Mouse (Mus musculus) CD8-positive naive resting alpha-beta T cell, adult 2 months (primary cell): ENCODE data around the gene Col4a1.
A peak's percentile ranks its signal among the peaks of the same experiment; 100 is the strongest.

Experiments used
- DNase-seq, 2 experiments: peaks; one replicate each; pipeline ENCODE4 v3.0.0; 2022; ENCODE audit warnings: low read depth in 2 of 2, low spot score in 2 of 2

Gene Col4a1

DNA sequence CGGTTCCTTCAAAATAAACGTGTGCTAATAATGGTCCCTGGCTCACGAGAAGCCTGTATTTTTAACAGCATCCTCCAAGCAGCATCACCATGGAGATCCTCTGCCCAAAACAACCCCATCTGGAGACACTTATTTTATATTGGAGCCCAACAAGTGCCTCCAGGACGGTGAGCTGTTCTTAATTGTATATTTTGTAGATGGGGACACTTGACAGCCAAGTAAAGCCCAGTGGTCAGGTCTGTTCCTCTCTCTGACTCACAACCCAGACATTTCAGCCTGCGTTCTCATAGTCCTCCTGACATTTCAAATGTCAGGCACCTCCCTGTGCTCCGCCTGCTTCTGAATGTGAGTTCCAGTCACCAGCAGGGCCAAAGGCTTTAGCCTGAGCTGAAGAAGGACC is 43.9 kb downstream of the Col4a1 start:
- DNase-seq = no peak

DNA sequence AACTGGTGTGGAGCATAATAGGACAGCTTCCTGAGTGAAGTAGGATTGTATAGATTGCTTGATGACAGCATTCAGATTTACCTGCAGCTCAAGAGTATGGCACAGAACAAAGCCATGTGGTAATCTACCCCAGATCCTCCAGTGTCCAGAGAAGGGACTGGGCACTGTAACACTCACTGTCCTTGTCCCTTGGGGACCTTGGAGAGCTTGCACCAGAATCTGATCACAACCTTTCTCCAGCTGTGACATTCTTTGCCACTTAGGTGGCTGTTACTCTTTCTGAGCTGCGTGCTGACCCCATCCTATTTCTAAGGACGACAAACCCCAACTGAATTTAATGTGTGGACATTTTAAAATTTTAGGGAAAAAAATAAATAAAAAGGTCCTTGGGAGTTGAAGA is 46.2 kb downstream of the Col4a1 start:
- no peak for DNase-seq

DNA sequence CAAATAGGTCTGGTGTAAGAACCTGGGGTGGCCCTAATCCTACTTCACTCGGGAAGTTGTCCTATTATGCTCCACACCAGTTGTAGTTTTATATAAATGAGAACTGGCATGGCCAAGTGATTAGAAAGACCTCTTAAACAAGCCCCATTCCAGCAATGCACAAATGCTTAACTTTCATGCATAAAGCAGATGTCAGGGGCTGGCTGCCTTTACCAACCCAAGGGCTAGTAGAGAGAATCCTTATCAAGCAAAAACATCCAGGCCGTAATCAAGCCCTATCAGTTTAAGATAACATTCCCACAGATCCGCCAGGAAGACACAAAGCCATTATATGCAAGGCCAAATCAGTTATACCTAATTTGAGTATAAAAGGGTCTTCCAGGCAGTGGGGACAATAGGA is 46.7 kb downstream of the Col4a1 start:
- DNase-seq = no peak

DNA sequence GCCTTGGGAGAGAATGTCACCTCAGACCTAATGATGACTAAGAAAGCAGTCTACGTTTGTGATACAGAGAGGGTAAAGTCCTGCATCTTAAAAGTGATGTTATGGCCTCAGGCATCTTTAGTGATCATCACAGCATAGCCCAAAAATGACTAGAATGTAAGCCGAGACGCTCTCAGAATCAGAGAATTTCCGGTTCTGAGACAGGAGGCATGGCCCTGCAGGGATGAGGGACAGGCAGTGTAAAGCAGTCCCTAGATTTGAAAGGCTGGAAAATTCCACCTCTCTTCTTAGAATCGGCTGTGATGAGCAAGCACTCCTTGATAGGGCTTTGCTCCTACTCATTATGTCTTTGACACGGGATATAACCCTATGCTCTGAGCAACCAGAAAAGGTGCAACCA is 48.8 kb downstream of the Col4a1 start:
- DNase-seq = no peak

DNA sequence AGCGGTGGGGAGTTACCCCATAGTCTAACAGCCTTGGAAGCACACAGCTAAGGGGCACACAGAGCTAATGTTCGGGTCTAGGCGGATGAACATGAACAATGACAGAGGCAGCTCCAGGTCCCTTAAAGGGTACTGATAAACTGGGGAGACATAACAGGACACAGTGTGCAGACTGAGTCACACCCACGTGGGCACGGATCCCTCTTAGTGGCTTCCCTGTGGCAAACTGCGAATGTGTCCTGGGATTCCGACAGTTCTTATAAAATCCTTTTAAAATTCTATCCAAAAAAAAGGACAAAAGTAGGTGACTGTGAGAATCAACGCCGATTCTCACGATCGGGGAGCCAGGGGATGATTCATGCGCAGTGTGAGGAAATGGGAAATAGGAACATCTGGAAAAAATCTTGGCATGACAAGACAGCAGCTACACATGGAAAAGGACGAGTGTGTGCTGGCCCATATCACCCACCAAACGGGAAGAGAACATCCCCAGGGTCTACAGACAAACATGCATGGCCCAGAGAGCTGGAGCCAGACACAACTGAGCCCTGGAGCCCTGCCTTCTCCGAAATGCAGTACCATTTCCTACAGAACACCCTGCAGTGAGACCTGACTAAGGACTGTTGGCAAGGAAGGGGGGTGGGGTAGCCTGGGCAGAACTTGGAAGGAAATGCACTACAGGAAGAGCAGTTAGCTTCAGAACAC is 50.4 kb downstream of the Col4a1 start:
- DNase-seq = no peak

DNA sequence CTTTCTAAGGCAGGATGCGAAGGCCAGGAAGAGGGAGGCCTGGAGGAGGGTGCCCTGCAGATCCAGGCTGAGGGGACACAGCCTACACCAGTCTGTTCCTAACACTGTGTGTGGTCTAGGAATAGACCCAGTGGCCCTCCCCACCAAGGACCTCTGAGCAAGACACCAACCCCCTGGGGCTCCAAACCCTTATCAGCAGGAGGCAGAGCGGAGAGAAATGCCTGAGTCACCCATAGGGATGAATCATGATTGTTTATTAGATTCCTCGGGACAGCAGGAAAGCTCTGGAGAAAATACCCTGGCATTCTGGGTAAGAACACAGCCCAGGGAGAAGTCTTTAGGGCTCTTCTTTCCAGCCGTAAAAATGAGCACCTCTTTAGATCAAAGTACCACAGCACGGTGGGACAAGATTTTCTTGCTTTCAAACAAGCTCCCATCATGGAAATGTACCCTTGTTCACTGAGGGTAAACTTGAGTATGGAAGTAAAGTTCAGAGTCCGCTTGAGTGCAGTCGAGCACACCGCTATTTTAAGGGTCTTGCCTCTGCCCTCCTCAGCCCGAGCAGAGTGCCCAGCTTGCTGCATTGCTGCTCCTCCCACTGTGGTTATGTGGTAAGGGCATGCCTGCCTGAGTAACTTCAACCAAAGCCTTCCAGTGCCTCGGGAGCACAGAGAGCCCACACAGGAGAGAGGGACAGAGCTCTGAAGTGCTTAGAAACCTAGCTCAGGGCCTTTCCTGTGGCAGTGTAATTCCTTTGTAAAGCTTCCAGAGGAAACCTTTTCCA is 52.6 kb downstream of the Col4a1 start:
- no peak for DNase-seq

DNA sequence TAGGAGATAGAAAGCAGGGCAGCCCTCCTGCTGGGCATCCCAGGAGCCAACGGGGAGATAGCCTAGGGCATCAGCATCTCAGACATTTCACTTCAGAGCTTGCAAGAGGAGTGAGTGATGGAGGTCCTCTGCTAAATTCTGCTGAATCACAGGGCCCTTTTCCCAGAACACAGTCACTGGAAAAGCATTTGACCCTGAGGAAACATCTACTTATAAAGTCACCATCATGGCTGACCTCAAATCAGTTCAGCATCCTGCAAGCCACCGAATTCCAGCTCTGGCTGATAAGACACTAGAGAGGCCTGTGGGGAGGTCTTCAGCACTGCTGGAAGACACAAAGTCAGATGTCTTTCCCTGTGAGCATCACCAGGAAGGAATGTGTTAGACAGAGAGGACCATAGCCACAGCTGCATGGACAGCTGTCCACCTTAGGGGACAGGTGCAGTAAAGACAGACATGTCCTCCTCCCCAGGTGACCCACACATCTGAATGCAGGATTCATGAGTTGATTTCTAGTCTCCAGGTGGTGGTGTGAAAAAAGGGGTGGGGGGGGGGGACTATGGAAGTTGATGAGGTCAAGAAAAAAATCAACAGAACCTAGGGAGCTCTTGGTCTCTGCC is 54.0 kb downstream of the Col4a1 start:
- DNase-seq = no peak

DNA sequence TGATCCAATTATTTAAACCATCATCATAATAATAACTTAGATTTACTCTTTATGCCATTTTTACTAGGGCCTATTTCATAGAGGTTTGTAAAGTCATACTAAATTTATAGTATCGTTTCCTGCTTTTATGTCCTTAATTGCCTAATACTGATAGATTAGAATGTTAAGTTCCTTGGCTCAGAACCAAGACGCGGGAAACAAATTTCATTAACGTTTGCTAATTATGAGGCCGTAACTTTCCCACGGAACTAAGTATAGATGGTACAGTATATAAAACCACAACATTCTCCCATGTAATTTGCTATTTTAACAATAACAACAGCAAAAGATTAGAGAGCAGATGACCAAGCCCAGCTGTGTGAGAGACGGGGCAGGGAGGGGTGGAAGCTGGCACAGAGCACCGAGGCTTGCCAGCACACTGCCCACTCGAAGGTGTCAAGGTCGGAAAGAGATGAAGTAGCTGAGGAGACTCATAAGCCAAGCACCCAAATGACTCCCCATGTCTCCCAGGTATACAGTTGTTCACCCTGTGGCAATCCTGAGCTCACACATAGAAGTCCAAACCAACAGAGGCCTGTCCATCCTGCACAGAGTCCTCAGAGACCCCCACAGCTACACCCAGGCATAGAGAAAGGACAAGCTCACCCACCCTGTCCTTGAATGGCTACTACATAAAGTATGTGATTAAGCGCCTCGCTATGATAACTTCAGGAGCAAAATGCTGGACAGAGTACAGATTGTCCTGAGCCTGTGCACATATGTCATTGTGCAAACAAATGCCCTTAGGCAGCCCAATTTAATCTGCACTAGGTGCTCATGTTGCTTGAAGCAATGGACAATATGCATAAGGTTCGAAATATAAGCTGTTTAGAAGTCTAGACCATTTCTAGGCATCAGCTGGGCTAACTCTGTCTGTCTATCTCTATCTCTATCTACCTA is 55.3 kb downstream of the Col4a1 start:
- DNase-seq = no peak

DNA sequence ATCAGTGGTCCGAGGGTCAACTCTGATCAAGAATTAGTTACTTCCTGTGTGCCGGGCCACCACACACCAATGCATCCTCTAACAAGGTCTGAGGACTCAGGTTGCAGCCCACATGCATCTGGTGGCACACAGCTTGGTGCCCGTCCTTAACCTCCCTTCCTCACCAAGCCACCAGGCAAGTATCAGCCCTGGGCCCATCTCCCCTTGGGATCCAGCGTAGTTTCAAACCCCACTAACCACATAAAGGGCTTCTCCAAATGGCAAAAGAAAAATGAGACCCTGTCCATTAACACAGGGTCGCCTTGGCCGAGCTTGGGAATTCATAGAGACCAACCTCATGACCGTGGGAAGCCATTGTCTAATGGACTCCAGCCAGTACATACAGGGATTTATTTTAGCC is 56.2 kb downstream of the Col4a1 start:
- no peak for DNase-seq

DNA sequence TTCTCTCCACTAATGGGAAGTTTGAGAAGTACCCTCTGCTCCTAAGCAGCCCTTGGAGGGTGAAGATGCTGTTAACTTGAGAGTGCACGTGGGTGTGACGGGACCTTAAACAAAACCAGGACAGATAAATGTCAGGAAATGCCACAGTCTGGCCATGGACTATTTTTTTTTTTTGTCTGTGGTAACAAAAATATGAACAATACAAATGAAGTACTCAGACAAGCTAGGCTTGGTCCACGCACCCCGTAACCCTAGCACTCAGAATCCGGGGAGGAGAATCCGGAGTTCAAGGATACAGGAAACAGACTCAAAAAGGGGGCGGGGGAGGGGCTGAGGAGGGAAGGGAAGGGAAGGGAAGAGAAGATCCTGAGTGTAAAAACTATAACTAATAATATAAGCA is 56.9 kb downstream of the Col4a1 start:
- no peak for DNase-seq

DNA sequence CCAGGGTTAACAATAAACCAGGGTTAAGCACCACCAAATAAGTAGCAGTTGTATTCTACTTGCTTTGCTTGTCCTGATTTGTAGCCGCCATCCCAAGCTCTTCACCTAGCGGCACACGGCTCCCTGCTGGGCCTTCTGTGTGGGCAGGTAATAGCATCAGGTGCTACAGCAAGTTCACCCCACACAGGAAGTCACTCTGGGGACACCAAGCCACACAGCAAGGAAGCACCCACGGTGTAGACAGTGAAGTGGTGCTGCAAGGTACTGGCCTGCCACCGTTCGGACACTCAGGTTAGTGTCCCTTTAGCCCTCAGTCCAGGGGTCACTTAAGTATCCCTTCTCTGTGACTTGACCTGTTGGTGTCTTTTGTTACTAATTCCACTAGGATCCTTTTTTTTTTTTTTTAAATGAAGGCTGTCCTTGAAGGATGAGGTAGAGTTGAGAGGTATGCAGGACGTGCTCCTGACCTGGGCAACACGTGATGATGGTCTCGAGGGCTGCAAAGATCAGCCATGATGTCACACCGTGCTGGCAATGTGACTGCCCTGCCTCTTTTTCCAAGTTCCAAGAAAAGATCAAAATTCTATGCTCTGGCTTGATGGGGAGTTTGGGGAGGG is 57.6 kb downstream of the Col4a1 start:
- DNase-seq = no peak

DNA sequence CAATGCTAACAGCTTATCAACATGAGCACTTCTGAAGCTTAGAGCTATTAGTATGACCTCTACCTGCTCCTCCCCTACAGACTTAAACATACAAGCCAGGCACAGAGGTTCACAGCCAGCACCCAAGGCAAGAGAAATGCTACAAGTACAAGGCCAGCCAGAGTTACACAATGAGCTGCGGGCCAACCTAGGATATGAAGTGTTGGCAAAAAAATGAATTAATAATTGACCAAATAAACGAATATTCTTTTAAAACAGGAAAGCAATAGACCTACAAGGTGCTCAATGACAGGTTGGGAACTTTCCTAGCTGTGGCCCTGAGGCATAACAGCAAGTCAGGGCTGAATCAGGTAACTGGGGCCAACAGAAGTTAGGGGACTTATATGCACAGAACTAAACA is 58.1 kb downstream of the Col4a1 start:
- no peak for DNase-seq

DNA sequence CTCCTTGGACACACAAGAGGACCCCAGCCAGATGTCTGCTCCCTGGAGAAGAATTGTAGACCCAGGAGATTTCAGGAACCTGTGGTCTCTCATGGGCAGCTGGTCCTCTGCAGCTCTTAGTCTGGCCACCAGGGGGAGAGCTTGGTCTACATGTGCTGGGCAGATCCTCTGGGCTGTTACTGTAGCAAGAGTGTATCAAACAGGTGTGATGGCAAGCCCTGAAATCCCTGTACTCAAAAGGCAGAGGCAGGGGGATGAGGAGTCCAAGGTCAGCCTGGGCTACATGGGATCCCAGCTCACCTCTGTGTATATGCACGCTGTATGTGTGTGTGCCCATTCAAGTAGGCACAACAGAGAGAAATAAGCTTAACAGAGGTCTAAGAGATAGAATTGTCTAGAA is 59.1 kb downstream of the Col4a1 start:
- DNase-seq = peak in 1 of 2 experiments; percentile 23

DNA sequence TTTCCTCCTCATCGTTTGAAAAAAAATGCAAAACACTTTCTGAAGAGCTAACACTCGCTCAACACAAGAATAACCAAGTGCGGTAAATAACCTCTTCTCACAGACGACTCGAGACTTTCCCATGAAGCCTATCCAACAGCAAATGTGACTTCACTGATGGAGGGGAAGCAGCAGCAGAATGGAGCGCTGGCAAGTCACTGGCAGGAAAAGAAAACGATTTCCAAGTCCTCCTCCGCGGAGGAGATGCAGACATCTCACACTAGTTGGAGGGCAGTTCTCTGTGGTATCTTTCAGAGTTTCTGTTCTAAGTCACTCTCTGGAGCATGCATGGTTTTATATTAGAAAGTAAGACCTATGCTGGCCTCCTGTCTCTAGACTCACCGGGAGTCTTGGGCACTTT is 59.6 kb downstream of the Col4a1 start:
- DNase-seq = no peak

DNA sequence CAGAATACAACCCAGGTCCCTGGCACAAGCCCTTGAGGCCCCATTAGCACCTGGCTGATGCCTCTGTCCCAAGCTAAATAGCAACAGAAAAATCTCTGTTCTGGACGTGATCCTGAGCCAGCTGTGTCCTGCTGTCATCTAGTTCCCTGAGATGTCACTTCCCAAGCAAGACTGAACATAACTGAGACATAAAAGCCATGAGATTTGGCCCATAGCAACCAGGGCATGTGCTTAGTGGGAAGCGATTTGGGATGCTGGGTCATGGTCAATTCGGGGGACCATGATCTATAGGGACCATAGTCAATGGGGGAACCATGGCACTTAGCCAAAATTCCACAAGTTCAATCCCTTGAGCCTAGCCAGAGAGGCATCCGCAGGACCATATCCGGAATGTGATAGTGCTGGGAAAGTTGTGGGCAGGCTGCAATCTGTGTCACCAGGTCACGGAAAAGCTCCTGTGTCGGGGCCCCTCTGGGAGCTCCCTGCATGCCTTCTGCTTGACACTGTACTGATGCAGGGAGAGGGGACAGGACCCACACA is 60.3 kb downstream of the Col4a1 start:
- no peak for DNase-seq

DNA sequence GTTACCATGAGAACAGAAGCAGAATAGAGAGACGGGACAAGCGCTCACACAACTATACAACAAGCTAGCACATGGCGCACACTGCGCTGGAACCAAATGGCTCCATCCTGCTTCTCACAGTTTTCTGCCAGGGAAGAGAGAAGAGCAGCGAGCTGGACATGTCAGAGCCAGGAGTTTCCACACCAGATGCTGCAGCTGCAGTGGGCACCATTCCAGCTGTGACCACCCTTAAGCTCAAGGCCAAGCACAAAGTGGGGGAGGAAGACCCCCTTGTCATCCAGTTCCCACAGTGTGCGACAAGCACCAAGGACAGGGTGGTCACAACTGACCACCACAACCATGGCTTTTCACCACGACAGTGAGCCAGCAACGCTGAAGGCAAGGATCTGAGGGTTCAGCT is 62.5 kb downstream of the Col4a1 start:
- DNase-seq = no peak

DNA sequence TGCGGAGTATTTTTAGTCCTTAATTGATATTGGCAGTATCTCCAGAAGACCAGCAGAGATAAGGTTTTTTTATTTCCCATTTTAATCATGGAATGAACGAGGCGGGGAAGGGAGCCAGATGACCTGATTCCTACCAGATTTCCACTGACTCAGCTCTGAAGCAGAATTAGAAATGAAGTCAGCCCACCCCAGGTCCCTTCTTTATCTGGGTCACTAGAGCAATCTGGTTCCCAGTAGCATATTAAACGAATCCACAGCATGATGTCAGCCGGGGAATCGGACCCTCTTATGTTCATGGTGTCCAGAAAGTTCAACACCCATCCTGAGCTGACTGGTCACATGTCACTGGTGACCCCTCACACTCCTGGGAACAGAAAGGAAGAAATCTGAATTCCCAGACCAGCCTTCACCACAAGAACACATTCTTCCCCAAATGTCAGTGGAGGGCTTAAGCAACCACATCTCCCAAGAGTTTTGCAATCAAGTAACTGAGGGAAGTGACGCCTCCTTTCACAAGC is 63.0 kb downstream of the Col4a1 start:
- DNase-seq = no peak

DNA sequence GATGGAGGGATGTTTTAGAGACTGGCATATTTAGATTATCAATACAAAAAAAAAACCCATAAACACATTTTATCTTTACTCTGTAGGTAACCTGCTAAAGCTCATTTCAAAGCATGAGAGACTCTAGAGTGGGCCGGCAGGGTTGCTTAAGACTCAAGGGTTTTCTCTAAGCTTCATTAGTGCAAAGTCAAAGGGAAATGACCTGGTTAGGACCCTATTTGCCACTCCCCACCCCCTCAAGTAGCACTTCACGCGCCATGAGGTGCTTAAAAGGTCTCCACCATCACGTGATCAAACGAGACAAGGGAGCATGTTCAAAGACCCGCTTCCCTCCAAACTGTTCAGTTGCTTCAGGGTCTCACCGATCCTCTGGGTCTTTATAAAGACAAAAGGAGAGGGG is 63.9 kb downstream of the Col4a1 start:
- no peak for DNase-seq

DNA sequence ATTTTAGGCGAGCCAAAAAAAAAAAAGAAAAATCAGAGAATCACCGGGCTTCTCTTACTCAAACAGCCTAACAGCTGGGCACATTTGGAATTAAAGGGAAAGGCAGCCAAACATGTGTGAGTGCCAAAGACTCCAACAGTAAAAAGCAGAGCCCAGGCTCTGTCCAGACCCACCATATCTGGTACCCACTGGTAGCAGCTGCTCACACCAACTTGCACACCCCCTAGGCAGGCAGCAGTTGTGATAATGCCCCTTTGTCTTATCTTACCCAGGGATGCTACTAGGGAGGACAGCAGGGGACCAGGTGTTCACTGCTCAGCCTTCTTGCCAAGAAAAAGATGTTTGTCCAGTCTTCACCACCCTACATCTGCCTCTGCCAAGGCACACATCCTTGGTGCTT is 71.1 kb downstream of the Col4a1 start:
- DNase-seq = no peak

DNA sequence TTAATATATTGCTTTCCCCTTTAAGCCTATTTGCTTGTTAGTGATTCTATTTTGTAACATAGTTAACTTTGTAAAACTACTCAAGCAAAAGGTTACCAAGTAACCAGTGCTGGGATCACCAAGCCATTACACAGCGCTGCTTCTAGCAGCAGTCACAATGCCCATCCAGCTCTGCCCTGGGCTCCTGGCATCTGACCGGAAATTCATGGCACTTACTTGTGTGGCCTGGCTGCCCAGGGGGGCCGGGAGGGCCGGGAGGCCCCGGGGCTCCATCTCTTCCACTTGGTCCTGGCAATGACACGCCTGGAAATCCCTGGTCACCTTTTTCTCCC is 77.8 kb downstream of the Col4a1 start:
- no peak for DNase-seq
